Mouse (Mus musculus) fat pad, adult 2 months (tissue): ENCODE results near the gene Adgrl2.

Experiments
- DNase-seq: peaks from one replicate; pipeline ENCODE4 v3.0.0-alpha.2; 2011; ENCODE audit warnings: low read depth, low spot score; ENCODE audit errors: extremely low read depth

The Adgrl2 gene

GRCm38 (mm10) chr3:148990531-148991003, at the start of gene Adgrl2:
TSS of gene Adgrl2 (minus strand) at chr3:148990555.
- DNase-seq, result no peak

GRCm38 (mm10) chr3:149038771-149039170, 48.4 kb upstream of the Adgrl2 start:
- no peak for DNase-seq

DNA sequence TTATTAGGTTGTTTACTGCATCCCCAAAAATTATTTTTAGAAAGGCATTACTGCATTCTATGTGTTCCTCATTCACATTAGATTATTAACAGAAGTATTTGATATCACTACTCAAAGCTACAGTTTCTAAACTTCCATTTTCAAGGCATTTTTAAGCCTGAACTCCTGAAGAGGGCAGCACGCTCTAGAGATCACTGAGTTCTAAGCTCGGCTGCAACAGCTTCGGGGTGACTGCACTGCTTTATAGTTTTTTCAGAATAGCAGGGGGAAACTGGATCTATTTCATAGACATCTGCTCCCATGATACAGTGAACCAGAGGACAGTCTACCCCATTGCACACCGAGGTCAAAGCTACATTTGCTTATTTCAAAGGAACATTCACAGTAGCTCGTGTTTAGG, 29.6 kb upstream of the Adgrl2 start:
- no peak for DNase-seq

GRCm38 (mm10) chr3:149009311-149009710, 19.0 kb upstream of the Adgrl2 start:
- no peak for DNase-seq

- DNase-seq, result no peak
Measured at GRCm38 (mm10) chr3:149008634-149009023, 18.3 kb upstream of the Adgrl2 start.

DNA sequence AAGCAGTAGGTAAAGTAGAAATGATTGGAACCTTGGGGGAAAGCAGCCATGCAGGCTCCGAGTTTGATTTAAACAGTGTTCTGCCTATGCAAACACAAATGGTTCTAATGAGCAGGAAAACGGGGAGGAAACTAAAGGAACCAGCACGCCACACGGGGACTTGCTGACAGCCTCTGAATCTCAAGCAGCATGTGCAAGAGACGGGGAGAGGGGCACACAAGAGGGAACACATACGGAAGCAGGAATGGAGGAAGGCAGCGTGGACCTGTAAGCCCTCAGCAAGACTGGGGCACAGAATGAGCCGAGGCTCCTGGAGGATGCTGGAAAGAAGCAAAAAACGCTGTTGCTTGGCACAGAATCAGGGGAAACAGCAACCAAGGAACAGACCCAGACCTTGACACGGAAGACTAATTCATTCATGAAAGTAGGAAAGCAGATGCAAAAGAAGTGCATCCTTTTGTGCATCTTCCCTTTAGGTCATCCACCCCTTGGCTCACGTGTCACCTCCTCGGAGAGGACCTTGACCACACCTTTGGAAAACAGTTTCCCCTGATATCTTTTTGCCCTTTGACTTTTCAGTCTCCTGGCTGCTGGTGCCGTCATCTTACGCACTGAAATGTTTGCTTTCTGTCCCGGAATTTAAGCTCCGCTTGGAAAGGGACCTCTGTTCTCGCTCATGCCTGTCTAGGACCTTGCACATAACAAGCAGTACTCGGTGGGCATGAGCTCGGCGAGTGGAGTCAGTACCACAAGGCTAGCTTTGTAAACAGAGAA, 17.7 kb upstream of the Adgrl2 start:
- no peak for DNase-seq

GRCm38 (mm10) chr3:149001364-149001763, 11.0 kb upstream of the Adgrl2 start:
- DNase-seq, result no peak

DNA sequence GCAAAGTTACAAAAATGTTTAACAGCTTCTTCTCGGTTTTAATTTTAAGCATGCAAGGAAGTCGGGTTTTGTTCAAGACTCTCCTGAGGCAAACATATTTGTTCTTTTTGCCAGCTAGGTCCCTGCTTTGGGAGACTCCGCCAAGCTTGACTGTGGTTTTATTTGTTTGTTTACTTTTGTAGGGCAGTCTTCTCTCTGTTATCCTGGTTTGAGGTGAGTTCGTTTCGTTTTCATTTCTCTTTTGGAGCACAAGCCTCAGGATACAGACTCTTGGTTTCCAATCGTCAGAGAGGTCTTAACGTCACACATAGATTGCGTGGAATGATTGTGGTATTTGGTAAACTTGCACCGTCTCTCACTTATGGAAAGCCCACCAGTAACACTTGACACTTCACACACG, 8.3 kb upstream of the Adgrl2 start:
- no peak for DNase-seq

DNA sequence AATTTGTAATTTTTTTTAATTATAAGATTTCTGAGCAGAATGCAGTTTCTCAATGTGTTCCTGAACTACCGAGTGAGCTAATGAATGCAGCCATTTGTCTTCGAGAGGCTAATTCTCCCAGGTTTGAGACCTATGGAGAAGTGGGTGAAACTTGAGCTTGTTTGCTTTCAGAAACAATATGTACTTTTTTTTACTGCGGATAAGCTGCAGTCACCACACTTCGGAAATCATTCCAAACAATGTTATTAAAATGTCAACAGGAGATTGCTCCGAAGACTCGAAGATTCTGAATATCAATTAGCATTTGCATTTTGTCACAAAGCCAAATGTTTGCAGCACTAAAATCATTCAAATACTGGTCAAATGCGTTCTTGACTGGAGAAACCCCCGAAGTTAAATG, 701 bp upstream of the Adgrl2 start:
- DNase-seq, result no peak

GRCm38 (mm10) chr3:148989818-148990530, 381 bp downstream of the Adgrl2 start:
- no peak for DNase-seq

DNA sequence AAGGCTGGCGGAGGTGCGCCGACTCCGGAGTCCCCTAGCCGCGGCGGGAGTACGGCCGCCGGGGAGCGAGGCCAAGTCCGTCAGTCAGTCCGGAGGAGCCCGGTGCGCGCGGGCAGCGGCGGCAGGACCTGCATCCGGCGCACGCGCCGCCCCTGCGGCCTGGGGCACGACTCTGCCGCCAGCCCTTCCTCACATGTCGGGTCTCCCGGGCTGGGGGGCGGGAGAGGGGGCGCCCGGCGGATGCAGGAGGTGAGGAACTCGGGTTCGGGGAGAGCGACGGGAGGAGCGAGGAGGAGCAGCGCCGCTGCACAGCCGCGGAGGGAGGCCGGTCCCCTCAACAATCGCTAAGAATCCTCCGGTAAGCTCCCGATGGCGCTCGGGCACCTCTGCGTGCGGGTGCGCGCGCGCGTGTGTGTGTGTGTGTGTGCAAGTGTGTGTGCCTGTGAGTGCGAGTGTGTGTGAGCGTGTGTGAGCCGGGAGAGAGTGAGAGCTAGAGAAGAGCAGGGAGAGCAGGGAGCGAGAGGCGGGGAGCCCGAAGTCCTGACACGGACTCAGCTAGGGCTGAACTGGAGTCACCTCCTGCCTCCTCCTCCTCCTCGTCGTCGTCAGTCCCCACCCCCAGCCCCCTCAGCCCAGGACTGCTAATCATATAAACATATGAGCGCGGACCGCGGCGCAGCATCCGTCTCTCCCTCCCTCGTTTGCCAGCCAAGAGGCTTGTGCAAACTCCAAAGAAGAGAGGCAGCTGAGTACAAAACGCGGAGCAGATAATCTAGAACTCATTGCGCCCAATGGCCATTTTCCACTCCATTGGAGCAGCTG, 1.1 kb downstream of the Adgrl2 start:
- peak; percentile 42 for DNase-seq

DNA sequence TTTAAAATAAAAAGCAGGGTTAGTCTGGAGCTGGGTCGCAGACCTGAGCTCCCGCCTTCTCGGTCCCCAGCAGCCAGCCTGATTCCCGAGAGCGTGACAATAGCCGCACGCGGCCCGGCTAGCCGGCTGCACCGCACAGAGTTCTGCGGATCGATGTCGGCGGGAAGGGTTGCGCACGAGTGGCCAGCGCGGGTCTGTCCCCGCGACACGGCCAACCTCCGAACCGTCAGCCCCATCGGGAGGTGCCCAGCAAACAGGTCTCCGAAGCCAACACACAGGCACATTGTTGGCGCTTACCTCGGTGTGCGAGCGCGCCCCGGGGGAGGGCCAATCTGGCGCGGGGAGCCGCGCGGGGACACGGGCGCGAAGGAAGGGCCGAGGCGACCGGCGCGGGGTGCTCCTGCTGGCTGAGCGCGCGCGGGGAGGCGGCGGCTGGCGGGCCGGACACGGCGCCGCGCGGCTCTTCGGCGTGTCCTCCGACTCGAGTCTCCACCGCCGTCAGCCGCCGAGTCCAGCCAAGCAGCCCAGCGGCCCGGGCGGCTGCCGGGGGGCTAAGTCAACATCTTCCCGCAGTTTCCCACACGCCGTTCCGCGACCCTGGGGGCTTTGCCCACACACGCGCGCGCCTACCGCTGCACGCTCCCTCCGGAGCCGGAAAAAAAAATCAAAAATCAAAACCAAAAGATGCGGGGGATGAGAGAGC, 1.9 kb downstream of the Adgrl2 start:
- no peak for DNase-seq

DNA sequence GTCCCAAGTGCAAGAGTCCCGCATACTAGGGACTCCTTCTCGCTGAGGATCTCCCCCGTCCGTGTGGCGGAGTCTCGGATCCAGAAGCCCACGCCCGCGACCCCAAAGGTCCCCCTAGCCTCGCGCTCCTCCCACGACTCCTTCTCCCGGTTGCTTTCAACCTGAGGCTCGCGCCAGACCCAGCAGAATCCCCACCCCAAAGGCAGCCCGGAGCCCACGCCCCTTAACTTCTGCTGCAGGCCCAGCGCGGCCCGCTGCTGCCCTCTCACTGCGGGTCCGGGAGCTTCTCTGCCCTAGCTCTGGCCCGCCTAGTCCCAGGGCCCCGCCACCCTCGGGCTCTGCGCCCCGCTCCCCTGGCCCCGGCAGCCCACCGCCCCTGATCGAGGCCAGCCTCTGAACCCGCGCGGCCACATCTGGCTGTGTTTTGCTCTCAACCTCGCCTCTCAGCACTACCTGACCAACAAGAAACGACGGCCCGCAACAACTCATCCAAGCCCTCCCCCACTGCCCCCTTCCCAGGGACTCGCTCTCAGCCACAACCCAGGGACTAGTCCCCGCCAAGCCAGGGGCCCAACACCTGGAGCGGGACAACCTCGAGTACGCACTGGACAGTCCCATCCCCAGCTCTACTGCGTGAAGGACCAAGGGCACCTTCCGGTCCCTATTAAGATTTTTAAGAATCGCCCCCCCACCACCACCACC, 2.6 kb downstream of the Adgrl2 start:
- DNase-seq, result no peak

GRCm38 (mm10) chr3:148986894-148987590, 3.3 kb downstream of the Adgrl2 start:
- DNase-seq, result no peak

GRCm38 (mm10) chr3:148986296-148986893, 4.0 kb downstream of the Adgrl2 start:
- DNase-seq, result no peak

- no peak for DNase-seq
Measured at GRCm38 (mm10) chr3:148984326-148984725, 6.0 kb downstream of the Adgrl2 start.

DNA sequence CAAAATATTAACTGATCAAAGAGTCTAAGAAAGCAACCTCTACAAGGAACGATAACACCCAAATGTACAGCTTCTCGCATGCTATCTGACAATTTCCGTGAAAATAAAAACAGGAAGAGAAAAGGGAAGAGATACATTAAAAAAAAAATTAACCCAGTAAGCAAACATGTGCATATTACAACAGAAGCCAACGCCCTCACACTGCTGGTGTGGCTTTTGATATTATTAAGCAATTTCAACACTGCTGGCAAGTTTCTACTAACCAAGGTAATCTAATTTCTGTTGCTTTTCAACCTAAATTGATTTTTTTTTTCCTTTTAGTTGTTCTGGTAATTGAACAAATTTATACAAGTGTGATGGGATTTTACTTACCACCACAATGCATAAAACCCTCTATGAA, 8.0 kb downstream of the Adgrl2 start:
- DNase-seq, result peak; percentile 18

DNA sequence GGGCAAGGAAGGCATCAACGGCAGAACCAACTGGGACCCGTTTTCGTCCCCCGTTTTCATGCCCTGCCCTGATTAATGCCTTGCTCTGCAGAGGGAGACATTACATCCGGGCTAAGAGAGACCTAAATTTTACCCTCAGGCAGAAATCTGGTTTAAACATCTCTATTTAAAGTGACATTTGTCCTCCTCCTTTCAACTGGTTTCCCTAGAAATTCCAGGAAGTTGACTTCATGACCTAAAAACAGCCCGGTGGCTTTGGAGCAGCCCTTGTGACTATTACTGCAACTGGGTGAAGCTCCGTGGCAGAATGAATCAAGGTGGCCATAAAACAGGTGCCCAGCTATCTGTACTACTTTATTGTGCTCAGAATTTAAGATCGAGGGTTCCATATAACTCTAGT, 8.6 kb downstream of the Adgrl2 start:
- DNase-seq, result no peak

DNA sequence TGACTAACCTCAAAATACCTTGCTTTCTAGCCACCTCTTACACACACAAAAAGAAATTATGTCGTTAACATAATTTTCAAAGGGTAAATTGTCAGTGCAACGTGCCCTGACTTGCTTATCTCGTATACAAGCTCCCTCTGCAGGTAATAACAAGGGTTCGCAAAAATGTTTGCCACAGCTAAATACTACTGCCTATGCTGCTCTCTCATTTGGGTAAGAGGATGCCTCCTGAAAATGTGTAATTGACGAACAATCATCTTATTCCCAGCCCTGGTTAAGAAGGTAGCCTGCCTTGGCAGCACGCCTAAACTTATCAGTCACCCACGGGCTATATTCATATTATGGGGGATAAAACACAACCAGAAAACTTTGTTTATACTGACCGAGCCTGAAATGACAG, 11.8 kb downstream of the Adgrl2 start:
- DNase-seq, result no peak
